Mouse (Mus musculus): Measurements from ENCODE around the gene Gm47791. TPM values are rescaled to one million over a fixed set of nuclear protein-coding genes. Genes with fewer than 3 reads are reported as not detected.

The Gm47791 gene
- polyA plus RNA-seq, 1 experiment from 2014 or later, result not detected

DNA sequence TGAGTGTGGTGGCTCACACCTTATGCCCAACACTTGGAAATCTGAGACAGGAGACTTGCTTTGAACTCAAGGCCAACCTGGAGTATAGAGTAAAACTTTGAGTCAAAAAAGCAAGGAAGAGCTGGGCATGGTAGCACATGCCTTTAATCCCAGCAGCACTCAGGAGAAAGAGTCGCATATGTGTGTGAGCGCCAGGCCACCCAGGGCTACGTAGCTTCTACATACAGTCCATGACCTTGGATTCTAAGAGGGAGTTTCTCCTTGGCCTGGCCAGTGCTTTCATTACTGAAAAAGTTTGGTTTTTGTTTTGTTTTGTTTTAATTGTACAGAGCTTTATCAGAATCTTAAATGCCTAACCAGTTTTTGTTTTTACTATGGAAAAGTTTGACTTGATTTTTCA lies 27.1 kb downstream of the Gm47791 start:
- Histone ChIP-seq H3K4me2 (no peak overlapping the region), H3K27me3 (no peaks in the 10 kb centered on the region), H3K36me3 (peaks cover 21% of the 10 kb centered on the region), H3K27ac (replicated peaks) (no peak overlapping the region), H3K4me3 (no peak overlapping the region), H3K9ac (no peak overlapping the region), H3K4me1 (replicated peaks) (no peaks in the 10 kb centered on the region), H3K9me3 (no peaks in the 10 kb centered on the region)
- WGBS, result 86% methylated on average over 3 of the region's 3 CpGs
- ATAC-seq (ENCODE audit: low FRiP score, low read depth), result no peak

DNA sequence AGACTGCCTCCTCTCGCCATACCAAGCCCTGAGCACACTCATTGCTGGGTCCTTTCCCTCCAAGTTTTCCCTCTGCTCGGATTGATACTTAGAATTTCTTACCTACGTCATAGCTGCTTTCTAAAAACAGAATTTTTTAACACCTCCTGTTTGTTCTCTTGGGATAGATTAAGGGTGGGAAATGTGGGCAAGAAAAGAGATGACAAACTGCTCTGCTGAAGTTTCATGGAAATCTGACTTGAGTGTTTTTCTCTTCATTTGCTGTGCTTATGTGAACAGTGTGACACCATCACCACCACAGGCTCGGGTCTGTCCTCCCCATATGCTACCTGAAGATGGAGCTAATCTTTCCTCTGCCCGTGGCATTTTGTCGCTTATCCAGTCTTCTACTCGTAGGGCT lies 29.5 kb downstream of the Gm47791 start:
- no peak for ATAC-seq (ENCODE audit: low FRiP score, low read depth)
- Histone ChIP-seq H3K27ac (replicated peaks) (no peak overlapping the region), H3K4me1 (replicated peaks) (no peaks in the 10 kb centered on the region), H3K27me3 (no peaks in the 10 kb centered on the region), H3K4me3 (no peak overlapping the region), H3K9me3 (no peaks in the 10 kb centered on the region), H3K4me2 (no peak overlapping the region), H3K9ac (no peak overlapping the region), H3K36me3 (peaks cover 17% of the 10 kb centered on the region)
- 91% methylated on average over 7 of the region's 7 CpGs for WGBS

DNA sequence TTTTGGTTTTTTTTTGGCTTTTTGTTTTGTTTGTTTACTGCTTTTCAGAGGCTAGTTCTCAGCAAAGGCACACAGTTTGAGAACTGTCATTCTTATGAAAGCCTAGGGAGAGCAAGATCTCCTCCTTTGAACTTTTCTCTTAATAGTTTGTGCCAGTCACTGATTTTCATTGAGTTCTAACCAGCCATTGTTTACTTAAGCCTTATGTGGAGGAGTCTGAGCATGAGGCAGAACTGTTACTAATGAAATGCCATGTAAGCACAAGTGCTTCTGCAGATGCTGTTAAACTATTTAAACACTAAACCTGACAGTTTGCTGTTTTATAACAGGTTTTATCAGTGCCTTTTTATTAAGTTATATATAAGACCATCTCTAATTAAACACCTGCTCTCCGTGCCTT lies 33.0 kb downstream of the Gm47791 start:
- WGBS, result 90% methylated on average over 1 of the region's 1 CpGs
- H3K4me3 ChIP-seq, result no peak overlapping the region
- no peaks in the 10 kb centered on the region for H3K4me1 ChIP-seq (replicated peaks)
- no peak overlapping the region for H3K9ac ChIP-seq
- H3K27ac ChIP-seq (replicated peaks), result no peak overlapping the region
- no peaks in the 10 kb centered on the region for H3K27me3 ChIP-seq
- no peaks in the 10 kb centered on the region for H3K9me3 ChIP-seq
- ATAC-seq (ENCODE audit: low FRiP score, low read depth), result no peak
- no peak overlapping the region for H3K4me2 ChIP-seq
- H3K36me3 ChIP-seq, result peaks cover 45% of the 10 kb centered on the region

DNA sequence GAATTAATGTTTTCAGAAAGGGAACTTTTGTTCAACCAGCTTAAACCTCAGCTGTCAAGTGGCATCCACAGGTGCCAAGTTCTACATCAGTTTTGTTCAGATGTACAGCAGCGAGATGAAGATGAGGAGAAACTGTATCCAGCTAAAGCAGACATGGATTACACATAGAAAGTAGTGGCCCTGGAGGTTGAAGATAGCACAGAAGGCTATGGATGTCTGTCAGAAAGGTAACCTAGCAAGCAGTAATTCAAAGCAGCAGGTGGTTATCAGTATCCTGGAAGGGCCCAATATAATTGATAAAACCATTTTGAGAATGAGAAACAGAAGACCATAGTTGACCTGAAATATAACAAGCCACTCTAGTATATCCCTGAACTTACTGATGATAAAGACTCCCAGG lies 37.7 kb downstream of the Gm47791 start:
- 90% methylated on average over 1 of the region's 1 CpGs for WGBS
- H3K27me3 ChIP-seq, result no peaks in the 10 kb centered on the region
- H3K9me3 ChIP-seq, result no peaks in the 10 kb centered on the region
- H3K4me1 ChIP-seq (replicated peaks), result no peaks in the 10 kb centered on the region
- no peak for ATAC-seq (ENCODE audit: low FRiP score, low read depth)
- H3K27ac ChIP-seq (replicated peaks), result no peak overlapping the region
- H3K4me2 ChIP-seq, result no peak overlapping the region
- H3K4me3 ChIP-seq, result no peak overlapping the region
- H3K36me3 ChIP-seq, result peaks cover 75% of the 10 kb centered on the region
- H3K9ac ChIP-seq, result no peak overlapping the region

DNA sequence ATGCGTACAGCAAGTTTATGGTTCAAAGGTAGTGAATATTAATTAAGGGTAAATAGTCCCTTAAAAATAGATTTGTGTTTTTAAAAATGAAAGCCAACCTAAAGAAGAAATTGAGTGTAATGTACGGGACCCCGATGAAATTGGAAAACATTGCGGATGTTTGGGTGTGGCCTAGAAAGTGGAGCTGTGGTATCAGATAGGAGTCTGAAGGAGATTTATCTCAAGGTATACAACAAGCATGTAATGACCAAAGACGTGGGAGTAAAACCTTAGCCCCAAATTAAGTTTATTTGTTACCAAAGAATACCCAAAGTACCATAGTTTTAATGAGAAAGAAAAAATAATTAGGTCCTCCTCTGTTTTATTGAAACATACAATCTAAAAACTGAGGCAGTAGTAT lies 44.6 kb downstream of the Gm47791 start:
- no peak overlapping the region for H3K9ac ChIP-seq
- H3K9me3 ChIP-seq, result no peaks in the 10 kb centered on the region
- 97% methylated on average over 5 of the region's 5 CpGs for WGBS
- ATAC-seq (ENCODE audit: low FRiP score, low read depth), result no peak
- H3K4me3 ChIP-seq, result no peak overlapping the region
- H3K27ac ChIP-seq (replicated peaks), result no peak overlapping the region
- H3K4me1 ChIP-seq (replicated peaks), result peaks cover 22% of the 10 kb centered on the region
- no peak overlapping the region for H3K4me2 ChIP-seq
- peaks cover 28% of the 10 kb centered on the region for H3K36me3 ChIP-seq
- H3K27me3 ChIP-seq, result peaks cover 8% of the 10 kb centered on the region

DNA sequence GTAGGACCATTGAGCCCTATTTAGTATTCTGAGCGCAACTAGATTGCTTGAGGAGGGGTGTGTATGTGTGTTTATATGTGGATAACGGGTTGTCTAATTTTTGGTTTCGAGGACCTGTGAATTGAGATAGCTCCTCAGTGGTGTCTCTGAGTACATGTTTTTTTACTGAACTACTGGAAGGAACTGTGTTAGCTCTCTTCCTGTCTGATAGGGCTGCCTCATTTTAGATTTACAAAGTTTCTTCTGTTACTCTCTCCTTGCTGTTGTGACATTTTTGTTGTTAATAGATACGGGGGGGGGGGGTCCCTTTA lies 45.2 kb downstream of the Gm47791 start:
- no peak for ATAC-seq (ENCODE audit: low FRiP score, low read depth)
- no peaks in the 10 kb centered on the region for H3K9me3 ChIP-seq
- peaks cover 21% of the 10 kb centered on the region for H3K36me3 ChIP-seq
- peak overlapping the region; percentile 76 for H3K4me3 ChIP-seq
- peaks cover 12% of the 10 kb centered on the region for H3K27me3 ChIP-seq
- no peak overlapping the region for H3K27ac ChIP-seq (replicated peaks)
- WGBS, result 59% methylated on average over 4 of the region's 4 CpGs
- peak overlapping the region; percentile 92 for H3K9ac ChIP-seq
- H3K4me2 ChIP-seq, result peak overlapping the region; percentile 93
- H3K4me1 ChIP-seq (replicated peaks), result peaks cover 22% of the 10 kb centered on the region

DNA sequence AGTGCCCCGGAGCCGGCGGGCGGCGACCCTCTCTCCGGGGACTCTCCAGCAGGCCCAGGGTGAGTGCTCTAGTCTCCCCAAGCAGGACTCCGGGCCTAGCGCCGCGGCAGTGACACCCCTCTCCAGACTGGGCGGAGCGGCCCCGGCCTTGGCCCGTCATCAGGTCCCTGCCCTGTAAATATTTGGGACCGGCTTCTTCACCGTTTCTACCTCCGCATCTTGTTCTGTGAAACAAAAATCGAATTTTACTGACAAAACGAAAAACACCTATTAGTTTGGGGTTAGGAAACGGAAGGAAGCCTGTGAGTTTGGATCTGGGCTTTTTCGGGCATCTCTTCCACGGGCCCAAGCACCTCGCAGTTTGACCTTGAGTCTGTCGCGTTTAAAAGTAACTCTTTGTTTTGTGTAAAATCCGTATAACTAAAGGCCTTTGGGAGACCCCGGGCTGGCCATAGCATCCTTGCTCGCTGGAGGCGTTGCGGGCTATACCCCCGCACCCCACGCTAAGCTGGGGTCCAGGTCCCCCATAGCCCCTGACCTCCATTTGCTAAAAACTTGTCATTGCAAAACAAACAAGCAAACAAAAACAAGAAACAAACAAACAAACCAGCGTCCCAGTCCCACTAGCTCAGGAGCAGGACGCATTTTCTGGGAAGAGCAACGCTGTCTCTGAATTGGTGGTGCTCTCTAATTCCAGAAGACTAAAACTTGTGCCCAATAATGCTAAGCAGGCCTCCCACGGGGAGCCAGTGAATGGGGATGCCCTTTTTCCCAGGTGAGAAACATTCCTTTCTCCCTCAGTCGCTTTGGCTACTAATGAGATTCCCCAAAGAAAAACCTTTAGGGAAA lies 45.8 kb downstream of the Gm47791 start:
- H3K4me1 ChIP-seq (replicated peaks), result peaks cover 22% of the 10 kb centered on the region
- peak overlapping the region; percentile 76 for H3K4me3 ChIP-seq
- peaks cover 16% of the 10 kb centered on the region for H3K36me3 ChIP-seq
- peak overlapping the region; percentile 76 for H3K27ac ChIP-seq (replicated peaks)
- H3K9me3 ChIP-seq, result no peaks in the 10 kb centered on the region
- under 1% methylated on average over 37 of the region's 37 CpGs for WGBS
- peak overlapping the region; percentile 93 for H3K4me2 ChIP-seq
- peak overlapping the region; percentile 92 for H3K9ac ChIP-seq
- peaks cover 17% of the 10 kb centered on the region for H3K27me3 ChIP-seq
- ATAC-seq (ENCODE audit: low FRiP score, low read depth), result peak; percentile 97

DNA sequence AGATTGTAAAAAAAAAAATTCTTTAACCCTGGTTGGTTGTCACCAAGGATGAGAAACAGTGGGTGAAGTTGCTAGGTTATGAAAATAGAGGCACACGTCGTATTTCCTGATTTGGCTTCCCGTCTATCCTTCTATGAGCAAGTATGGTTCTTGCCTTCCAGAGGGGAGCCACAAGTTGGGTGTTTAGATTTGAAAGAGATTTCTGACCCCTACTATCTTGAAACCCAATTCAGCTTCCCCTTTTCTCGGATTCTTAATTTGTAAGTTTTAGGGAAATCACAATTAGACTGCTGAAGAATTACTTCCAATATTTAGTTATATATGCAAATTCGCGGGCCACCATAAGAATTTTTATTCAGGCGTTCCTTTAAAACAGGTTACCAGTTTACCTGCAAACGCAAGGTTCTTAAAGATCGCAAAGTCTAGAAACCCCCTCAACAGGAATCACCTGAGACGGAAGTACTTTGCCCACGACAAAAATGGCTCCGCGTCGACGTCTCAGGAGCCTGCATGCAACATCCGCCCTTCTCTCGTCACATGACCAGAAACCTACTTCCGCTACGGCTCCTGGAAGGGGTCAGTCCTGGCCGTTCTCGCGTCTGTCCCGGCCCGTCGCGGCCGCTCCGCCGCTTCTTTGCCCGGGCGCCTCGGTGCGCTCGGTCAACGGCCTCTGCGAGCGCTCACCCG lies 46.6 kb downstream of the Gm47791 start, which contains the start of gene Mff:
Gene Mff (plus strand): TSS at position 552 of the 687 bp plus-strand sequence.
- peak within 1 kb of the TSS; percentile 76 for H3K27ac ChIP-seq (replicated peaks)
- ATAC-seq (ENCODE audit: low FRiP score, low read depth), result peak; percentile 99
- 10% methylated on average over 38 of the region's 38 CpGs for WGBS
- H3K4me1 ChIP-seq (replicated peaks), result peaks cover 22% of the 10 kb centered on the region
- H3K9ac ChIP-seq, result peak within 1 kb of the TSS; percentile 92
- peak within 1 kb of the TSS; percentile 76 for H3K4me3 ChIP-seq
- H3K27me3 ChIP-seq, result peaks cover 20% of the 10 kb centered on the region
- H3K36me3 ChIP-seq, result peaks cover 8% of the 10 kb centered on the region
- no peaks in the 10 kb centered on the region for H3K9me3 ChIP-seq
- H3K4me2 ChIP-seq, result peak within 1 kb of the TSS; percentile 93

Other genes starting within 250 kb of the Gm47791 start
- gene Col4a4, start 184.4 kb downstream of the Gm47791 start, polyA plus RNA-seq (2015; fragmentation: Nextera tagmentation; extraction: Ambion mirVana), result 0.25 and 0.28 TPM in 2 replicates
- gene Col4a3, start 184.3 kb downstream of the Gm47791 start, polyA plus RNA-seq (2015; fragmentation: Nextera tagmentation; extraction: Ambion mirVana), result 0.26 and 0.28 TPM in 2 replicates
- 368 and 374 TPM in 2 replicates for gene Mff, start 46.4 kb downstream of the Gm47791 start, polyA plus RNA-seq (2015; fragmentation: Nextera tagmentation; extraction: Ambion mirVana)
- 0.21 TPM in 1 of 2 replicates, not detected in the other for gene Tm4sf20, start 2.8 kb downstream of the Gm47791 start, polyA plus RNA-seq (2015; fragmentation: Nextera tagmentation; extraction: Ambion mirVana)
- 26.6 TPM in 2 replicates for gene Agfg1, start 68.2 kb upstream of the Gm47791 start, polyA plus RNA-seq (2015; fragmentation: Nextera tagmentation; extraction: Ambion mirVana)
- gene A030005L19Rik, start 142.1 kb upstream of the Gm47791 start, polyA plus RNA-seq (2015; fragmentation: Nextera tagmentation; extraction: Ambion mirVana), result 0.19 and 0.28 TPM in 2 replicates
- gene A030014E15Rik, start 153.7 kb upstream of the Gm47791 start, polyA plus RNA-seq (2015; fragmentation: Nextera tagmentation; extraction: Ambion mirVana), result not detected in 2 replicates
- not detected in 2 replicates for gene Gm6217, start 160.2 kb upstream of the Gm47791 start, polyA plus RNA-seq (2015; fragmentation: Nextera tagmentation; extraction: Ambion mirVana)
- gene A030003K21Rik, start 172.1 kb upstream of the Gm47791 start, polyA plus RNA-seq (2015; fragmentation: Nextera tagmentation; extraction: Ambion mirVana), result not detected in 2 replicates
- not detected in 2 replicates for gene Gm7544, start 184.8 kb upstream of the Gm47791 start, polyA plus RNA-seq (2015; fragmentation: Nextera tagmentation; extraction: Ambion mirVana)
- gene Gm47955, start 189.0 kb upstream of the Gm47791 start, polyA plus RNA-seq (2015; fragmentation: Nextera tagmentation; extraction: Ambion mirVana), result not detected in 2 replicates
- gene Gm47959, start 229.3 kb upstream of the Gm47791 start, polyA plus RNA-seq (2015; fragmentation: Nextera tagmentation; extraction: Ambion mirVana), result not detected in 2 replicates